Mouse (Mus musculus) brown adipose tissue, adult 24 weeks (tissue): ENCODE data around the gene Ddx4. TPM values are rescaled to one million over a fixed set of nuclear protein-coding genes. Genes with fewer than 3 reads are reported as not detected.
A peak's percentile ranks its signal among the peaks of the same experiment; 100 is the strongest.

ENCODE experiments used
- H3K27ac ChIP-seq: fragments of 200-500 bp; replicated peaks from 2 replicates; pipeline ENCODE4 v1.5.1; 2012; ENCODE audit warnings: low read depth, mild to moderate bottlenecking, low read length
- H3K4me1 ChIP-seq: fragments of 200-500 bp; 2 replicates; pipeline ENCODE4 v1.6.1; 2012; ENCODE audit warnings: low read length, mixed read lengths; ENCODE audit not compliant: control insufficient read depth, insufficient read depth, insufficient read length
- H3K4me3 ChIP-seq: fragments of 200-500 bp; 2 replicates; pipeline ENCODE4 v1.5.1; 2012; ENCODE audit warnings: low read depth, mild to moderate bottlenecking, low read length, moderate library complexity; ENCODE audit not compliant: insufficient read depth
- polyA plus RNA-seq: library from polyadenylated mRNA; stranded (reverse); fragments of >200 nt; gene quantifications from 2 replicates; pipeline ENCODE4 v1.2.4, GENCODE M21; 2012; ENCODE audit not compliant: missing spikeins, insufficient read depth, insufficient read length

Gene Ddx4
- not detected in 2 replicates for polyA plus RNA-seq

DNA sequence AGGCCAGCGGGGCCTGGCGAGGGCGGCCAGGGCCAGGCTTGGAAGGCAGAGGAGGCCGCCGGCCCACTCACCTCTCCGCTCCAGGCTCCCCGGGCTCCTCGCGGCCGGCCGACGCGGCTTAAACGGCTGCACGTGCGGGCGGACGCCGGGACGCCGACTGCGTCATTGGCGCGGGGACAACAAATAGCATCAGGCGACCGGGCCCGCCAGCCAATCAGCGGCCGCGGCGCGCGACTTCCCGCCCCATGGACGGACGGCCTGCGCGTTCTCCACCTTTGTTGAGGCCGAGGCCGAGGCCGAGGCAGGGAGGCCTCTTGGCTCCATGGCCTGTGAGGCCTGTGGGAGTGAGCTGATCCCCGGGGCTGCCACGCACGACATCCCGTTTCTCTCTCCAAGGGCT is at the start of gene Ddx4:
TSS of gene Ddx4 (minus strand) at position 271 of the 400 bp plus-strand sequence.
- no peaks in the 10 kb centered on the region for H3K4me1 ChIP-seq
- no peak within 1 kb of the TSS for H3K27ac ChIP-seq
- H3K4me3 ChIP-seq: no peak within 1 kb of the TSS

- peaks cover 2% of the 10 kb centered on the region for H3K4me1 ChIP-seq
- no peak overlapping the region for H3K27ac ChIP-seq
- no peak overlapping the region for H3K4me3 ChIP-seq
Measured at GRCm38 (mm10) chr13:112701256-112701655, 49.0 kb upstream of the Ddx4 start.

GRCm38 (mm10) chr13:112695526-112696240 is 43.4 kb upstream of the Ddx4 start:
- Histone ChIP-seq H3K4me3 (no peak overlapping the region), H3K27ac (no peak overlapping the region), H3K4me1 (no peaks in the 10 kb centered on the region)

- H3K27ac ChIP-seq: no peak overlapping the region
- no peak overlapping the region for H3K4me3 ChIP-seq
- no peaks in the 10 kb centered on the region for H3K4me1 ChIP-seq
Measured at GRCm38 (mm10) chr13:112692870-112693553, 40.7 kb upstream of the Ddx4 start.

DNA sequence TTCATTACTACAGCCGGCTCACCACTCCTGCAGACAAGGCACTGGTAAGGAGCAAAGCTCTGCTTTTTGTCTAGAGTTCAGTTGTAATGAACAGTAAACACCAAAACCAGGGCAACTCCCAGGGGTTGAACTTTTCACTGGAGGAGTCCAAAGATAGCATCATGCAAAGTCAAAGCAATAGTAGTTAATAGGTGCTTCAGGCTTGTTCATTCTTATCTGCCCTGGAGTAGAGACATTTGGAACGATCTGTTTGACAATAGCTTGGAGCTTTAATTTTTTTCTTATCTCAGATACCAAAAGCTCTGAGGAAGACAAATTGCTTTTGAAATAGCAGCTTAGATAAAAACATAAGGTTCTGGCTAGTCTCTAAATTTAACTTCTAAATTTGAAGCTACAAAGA is 33.9 kb upstream of the Ddx4 start:
- Histone ChIP-seq H3K4me3 (no peak overlapping the region), H3K4me1 (no peaks in the 10 kb centered on the region), H3K27ac (no peak overlapping the region)

- H3K27ac ChIP-seq: no peak overlapping the region
Measured at GRCm38 (mm10) chr13:112683970-112684369, 31.7 kb upstream of the Ddx4 start.

GRCm38 (mm10) chr13:112683312-112683711 is 31.0 kb upstream of the Ddx4 start:
- H3K4me1 ChIP-seq: no peaks in the 10 kb centered on the region
- no peak overlapping the region for H3K27ac ChIP-seq
- no peak overlapping the region for H3K4me3 ChIP-seq

More at GRCm38 (mm10) chr13:112683970-112684369, 31.7 kb upstream of the Ddx4 start:
- no peaks in the 10 kb centered on the region for H3K4me1 ChIP-seq
- no peak overlapping the region for H3K4me3 ChIP-seq

GRCm38 (mm10) chr13:112678154-112678553 is 25.9 kb upstream of the Ddx4 start:
- H3K27ac ChIP-seq: no peak overlapping the region

GRCm38 (mm10) chr13:112673899-112674447 is 21.7 kb upstream of the Ddx4 start:
- H3K4me3 ChIP-seq: no peak overlapping the region
- H3K27ac ChIP-seq: no peak overlapping the region
- no peaks in the 10 kb centered on the region for H3K4me1 ChIP-seq

More at GRCm38 (mm10) chr13:112678154-112678553, 25.9 kb upstream of the Ddx4 start:
- no peaks in the 10 kb centered on the region for H3K4me1 ChIP-seq
- no peak overlapping the region for H3K4me3 ChIP-seq

- Histone ChIP-seq H3K4me3 (no peak overlapping the region), H3K4me1 (no peaks in the 10 kb centered on the region), H3K27ac (no peak overlapping the region)
Measured at GRCm38 (mm10) chr13:112672797-112673196, 20.5 kb upstream of the Ddx4 start.

GRCm38 (mm10) chr13:112671708-112672107 is 19.4 kb upstream of the Ddx4 start:
- H3K4me3 ChIP-seq: no peak overlapping the region
- H3K27ac ChIP-seq: no peak overlapping the region
- no peaks in the 10 kb centered on the region for H3K4me1 ChIP-seq

GRCm38 (mm10) chr13:112667215-112667614 is 14.9 kb upstream of the Ddx4 start:
- Histone ChIP-seq H3K4me3 (no peak overlapping the region), H3K4me1 (no peaks in the 10 kb centered on the region), H3K27ac (no peak overlapping the region)

- no peaks in the 10 kb centered on the region for H3K4me1 ChIP-seq
- peak overlapping the region; percentile 74; the same call in 1 of the 2 replicates for H3K27ac ChIP-seq
- no peak overlapping the region for H3K4me3 ChIP-seq
Measured at GRCm38 (mm10) chr13:112666433-112667024, 14.3 kb upstream of the Ddx4 start.

GRCm38 (mm10) chr13:112661687-112662086 is 9.4 kb upstream of the Ddx4 start:
- Histone ChIP-seq H3K4me1 (no peaks in the 10 kb centered on the region), H3K4me3 (no peak overlapping the region), H3K27ac (no peak overlapping the region)
